8 mouse cellular contexts compared by ENCODE assay signal in the genomic region with DNA sequence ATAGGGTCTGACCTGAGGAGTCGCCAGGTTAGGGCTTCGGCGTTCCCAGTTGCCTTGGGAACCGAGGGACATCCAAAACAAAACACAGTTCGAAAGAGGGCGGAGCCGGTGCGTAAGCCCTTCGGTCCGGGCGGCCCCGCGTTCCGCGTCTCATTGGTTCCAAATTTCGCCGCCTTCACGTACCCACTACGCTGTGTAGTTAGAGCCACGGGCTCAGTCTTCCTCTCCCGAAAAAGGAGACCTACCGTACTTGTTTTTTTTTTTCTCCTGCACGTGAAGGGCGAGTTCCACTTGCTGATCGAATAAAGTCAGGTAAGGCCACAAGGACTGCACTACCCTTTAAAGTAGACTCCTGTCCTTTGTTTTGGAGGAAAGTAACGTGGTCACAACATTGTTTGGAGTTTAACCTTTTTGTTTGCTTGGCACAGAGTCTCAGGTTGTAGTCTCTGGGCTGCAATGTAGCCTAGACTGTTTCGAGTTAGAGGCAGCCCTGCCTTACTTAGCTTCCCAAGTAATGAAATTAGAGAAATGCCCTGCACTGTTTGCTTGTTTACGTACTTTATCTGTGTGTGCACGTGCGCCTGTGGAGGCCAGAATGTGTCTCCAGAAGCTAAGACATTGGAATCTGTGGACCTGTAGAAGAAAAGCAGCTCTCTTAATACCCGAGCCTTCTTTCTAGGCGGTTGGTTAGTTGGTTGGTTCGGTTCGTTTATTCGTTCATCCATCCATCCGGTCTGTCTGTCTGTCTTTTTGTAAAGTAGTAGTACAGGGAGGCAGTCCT. TPM values are rescaled to one million over a fixed set of nuclear protein-coding genes. Genes with fewer than 3 reads are reported as not detected.
DNase-seq lines count a peak whose midpoint lies in the region; ATAC-seq lines count a peak whose summit lies in the region.

No protein-coding gene starts in this region.

- DNase-seq in adrenal gland, adult 2 months: peak; percentile 92
- peak; percentile 94 for DNase-seq in embryo, embryonic 11 days
- peak; percentile 77 for DNase-seq in gastrocnemius, postnatal 25 days
- DNase-seq in intestine, embryonic 14.5 days (ENCODE audit: low spot score): peak; percentile 90
- DNase-seq in left cerebral cortex, postnatal 14 days (ENCODE audit: low spot score in 2 of 2): peak; percentile 70 to 76
- DNase-seq in right cerebral cortex, postnatal 14 days: peak; percentile 73
- DNase-seq in urinary bladder, postnatal 25 days (ENCODE audit: low spot score): peak; percentile 78

- intact Hi-C loops in left cerebral cortex, postnatal 14 days (cut with DNase I): no loop called here

- no peaks in the 10 kb centered on the region for H3K9me3 ChIP-seq in intestine, embryonic 14.5 days (ENCODE audit: control insufficient read depth, low read length)

- peak overlapping the region; percentile 81 for H3K4me2 ChIP-seq in intestine, embryonic 14.5 days (ENCODE audit: low read length)

- H3K27me3 ChIP-seq in intestine, embryonic 14.5 days (replicated peaks; ENCODE audit: control insufficient read depth, insufficient read depth, low read length): no peaks in the 10 kb centered on the region

- peak overlapping the region; percentile 70 for H3K27ac ChIP-seq in intestine, embryonic 14.5 days (ENCODE audit: low read depth)

- peak; percentile 93 for ATAC-seq in intestine, embryonic 14.5 days (replicated peaks; ENCODE audit: low FRiP score, low TSS enrichment, low read depth)
- peak; percentile 94 for ATAC-seq in megakaryocyte-erythroid progenitor cell, adult 5-6 weeks (replicated peaks; ENCODE audit: low FRiP score, low TSS enrichment, poor library complexity, severe bottlenecking)

- H3K36me3 ChIP-seq in intestine, embryonic 14.5 days (ENCODE audit: control insufficient read depth, insufficient read depth, low read length): peaks cover 6% of the 10 kb centered on the region; the same call in 1 of the 2 replicates

- peak overlapping the region; percentile 68 for H3K9ac ChIP-seq in intestine, embryonic 14.5 days (ENCODE audit: low read length)

- WGBS in intestine, embryonic 14.5 days: 6% methylated on average over 36 of the region's 36 CpGs

- peak overlapping the region; percentile 58 for H3K4me3 ChIP-seq in intestine, embryonic 14.5 days (ENCODE audit: low read depth, low read length)

- H3K4me1 ChIP-seq in intestine, embryonic 14.5 days (replicated peaks; ENCODE audit: control insufficient read depth, insufficient read depth, low read length): 0 out of 2 replicates have a peak, but pooled peaks cover 5% of the 10 kb centered on the region

RNA-seq across cellular contexts. Expression of a gene that starts 1.9 kb away (rescaled TPM):
- total RNA-seq in adrenal gland, adult 2 months (2021): 10 to 100 TPM; 15.2 to 38.4 TPM
- 1.8 and 3.4 TPM in 2 replicates for polyA plus RNA-seq in adrenal gland, adult 2 months (2012; rRNA removed)
- total RNA-seq in gastrocnemius, postnatal 25 days (2021): 10 to 100 TPM in 1 of 2 experiments, 1 to 10 TPM in 1; 7.7 to 11.1 TPM
- 15.7 and 18.4 TPM in 2 replicates for polyA plus RNA-seq in intestine, embryonic 14.5 days (2014; fragmentation: Nextera tagmentation; extraction: Ambion mirVana)
- total RNA-seq in left cerebral cortex, postnatal 14 days (2021): 1 to 10 TPM; 1.8 to 2.1 TPM
- 15.1 and 18.6 TPM in 2 replicates for total RNA-seq in megakaryocyte-erythroid progenitor cell, adult 5-6 weeks (2014; fragmentation: Nextera tagmentation)
- 25.2 and 28.4 TPM in 2 replicates for total RNA-seq in megakaryocyte-erythroid progenitor cell, adult 5-6 weeks (2017)

RNA-seq across cellular contexts. Expression of a gene that starts 11.6 kb away (rescaled TPM):
- not detected for total RNA-seq in adrenal gland, adult 2 months (2021)
- not detected in 2 replicates for polyA plus RNA-seq in adrenal gland, adult 2 months (2012; rRNA removed)
- total RNA-seq in gastrocnemius, postnatal 25 days (2021): not detected
- polyA plus RNA-seq in intestine, embryonic 14.5 days (2014; fragmentation: Nextera tagmentation; extraction: Ambion mirVana): not detected in 2 replicates
- total RNA-seq in left cerebral cortex, postnatal 14 days (2021): not detected
- total RNA-seq in megakaryocyte-erythroid progenitor cell, adult 5-6 weeks (2014; fragmentation: Nextera tagmentation): not detected in 2 replicates
- total RNA-seq in megakaryocyte-erythroid progenitor cell, adult 5-6 weeks (2017): not detected in 2 replicates

RNA-seq across cellular contexts. Expression of a gene that starts 40.1 kb away (rescaled TPM):
- total RNA-seq in adrenal gland, adult 2 months (2021): 10 to 100 TPM; 13.0 to 14.3 TPM
- polyA plus RNA-seq in adrenal gland, adult 2 months (2012; rRNA removed): 6.9 and 9.6 TPM in 2 replicates
- total RNA-seq in gastrocnemius, postnatal 25 days (2021): 1 to 10 TPM; 5.1 to 5.2 TPM
- polyA plus RNA-seq in intestine, embryonic 14.5 days (2014; fragmentation: Nextera tagmentation; extraction: Ambion mirVana): 13.2 TPM in 2 replicates
- total RNA-seq in left cerebral cortex, postnatal 14 days (2021): 10 to 100 TPM; 52.9 to 59.1 TPM
- 1.1 and 2.3 TPM in 2 replicates for total RNA-seq in megakaryocyte-erythroid progenitor cell, adult 5-6 weeks (2014; fragmentation: Nextera tagmentation)
- total RNA-seq in megakaryocyte-erythroid progenitor cell, adult 5-6 weeks (2017): 0.19 and 2.2 TPM in 2 replicates

RNA-seq across cellular contexts. Expression of a gene that starts 46.9 kb away (rescaled TPM):
- total RNA-seq in adrenal gland, adult 2 months (2021): 10 to 100 TPM; 22.1 to 23.0 TPM
- polyA plus RNA-seq in adrenal gland, adult 2 months (2012; rRNA removed): 9.1 and 9.2 TPM in 2 replicates
- 10 to 100 TPM; 11.4 to 11.6 TPM for total RNA-seq in gastrocnemius, postnatal 25 days (2021)
- polyA plus RNA-seq in intestine, embryonic 14.5 days (2014; fragmentation: Nextera tagmentation; extraction: Ambion mirVana): 26.7 and 29.8 TPM in 2 replicates
- total RNA-seq in left cerebral cortex, postnatal 14 days (2021): 10 to 100 TPM; 34.1 to 36.0 TPM
- 7.7 and 18.7 TPM in 2 replicates for total RNA-seq in megakaryocyte-erythroid progenitor cell, adult 5-6 weeks (2014; fragmentation: Nextera tagmentation)
- 2.6 and 8.6 TPM in 2 replicates for total RNA-seq in megakaryocyte-erythroid progenitor cell, adult 5-6 weeks (2017)

Comparison
In these comparisons a context has a peak if more than half of its experiments do, and no peak if none do; other contexts are left out.
1. Peak in every context shown above with its lines: DNase-seq, ATAC-seq, H3K4me3 ChIP-seq and H3K27ac ChIP-seq.